ENCODE assay signal across 8 mouse cellular contexts in genomic region chr17:84790043-84790442, GRCm38 (mm10). TPM values are rescaled to one million over a fixed set of nuclear protein-coding genes. Genes with fewer than 3 reads are reported as not detected.
DNase-seq lines count a peak whose midpoint lies in the region; ATAC-seq lines count a peak whose summit lies in the region.

No protein-coding gene starts in this region.

- ATAC-seq in heart, embryonic 16.5 days (replicated peaks; ENCODE audit: extremely low read depth, insufficient read depth, low FRiP score) = no peak; the same call in 1 of the 2 replicates
- ATAC-seq in liver, embryonic 12.5 days = peak; percentile 3
- peak; percentile 4; the same call in 1 of the 2 replicates for ATAC-seq in neural tube, embryonic 15.5 days (ENCODE audit: low FRiP score)

- H3K9me3 ChIP-seq in heart, embryonic 16.5 days (replicated peaks; ENCODE audit: control insufficient read depth, low read length) = no peaks in the 10 kb centered on the region
- H3K9me3 ChIP-seq in liver, embryonic 12.5 days (replicated peaks) = no peaks in the 10 kb centered on the region
- no peaks in the 10 kb centered on the region for H3K9me3 ChIP-seq in neural tube, embryonic 15.5 days (replicated peaks)

- no peaks in the 10 kb centered on the region for H3K36me3 ChIP-seq in heart, embryonic 16.5 days (ENCODE audit: control insufficient read depth, insufficient read depth)
- peaks cover 45% of the 10 kb centered on the region for H3K36me3 ChIP-seq in liver, embryonic 12.5 days
- 0 out of 2 replicates have a peak, but pooled peaks cover 4% of the 10 kb centered on the region for H3K36me3 ChIP-seq in neural tube, embryonic 15.5 days

- peaks cover 18% of the 10 kb centered on the region for H3K4me1 ChIP-seq in heart, embryonic 16.5 days (ENCODE audit: control insufficient read depth, insufficient read depth, low read length)
- peaks cover 55% of the 10 kb centered on the region for H3K4me1 ChIP-seq in liver, embryonic 12.5 days
- H3K4me1 ChIP-seq in neural tube, embryonic 15.5 days = peaks cover 32% of the 10 kb centered on the region

- H3K9ac ChIP-seq in heart, embryonic 16.5 days (ENCODE audit: low read length) = peak overlapping the region; percentile 93
- H3K9ac ChIP-seq in liver, embryonic 12.5 days = peak overlapping the region; percentile 87
- H3K9ac ChIP-seq in neural tube, embryonic 15.5 days (replicated peaks) = peak overlapping the region; percentile 96

- no peaks in the 10 kb centered on the region for H3K27me3 ChIP-seq in heart, embryonic 16.5 days (ENCODE audit: control insufficient read depth, insufficient read depth, low read length)
- no peaks in the 10 kb centered on the region for H3K27me3 ChIP-seq in liver, embryonic 12.5 days (replicated peaks)
- H3K27me3 ChIP-seq in neural tube, embryonic 15.5 days (replicated peaks) = no peaks in the 10 kb centered on the region

- WGBS in heart, embryonic 16.5 days = under 1% methylated on average over 22 of the region's 22 CpGs
- 0% methylated on average over 22 of the region's 22 CpGs for WGBS in liver, embryonic 12.5 days (ENCODE audit: insufficient replicate concordance)
- WGBS in neural tube, embryonic 15.5 days = under 1% methylated on average over 22 of the region's 22 CpGs

- H3K4me2 ChIP-seq in heart, embryonic 16.5 days (ENCODE audit: low read depth, low read length) = peak overlapping the region; percentile 93
- peak overlapping the region; percentile 74 for H3K4me2 ChIP-seq in liver, embryonic 12.5 days
- H3K4me2 ChIP-seq in neural tube, embryonic 15.5 days = peak overlapping the region; percentile 89

- DNase-seq in embryo, embryonic 10.5 days (ENCODE audit: low spot score) = peak; percentile 13
- no peak for DNase-seq in embryo, embryonic 10 days (ENCODE audit: low spot score)
- peak; percentile 25 to 38 for DNase-seq in spleen, postnatal 36 days (ENCODE audit: low spot score in 2 of 2)
- no peak for DNase-seq in spleen, postnatal 4 days (ENCODE audit: low spot score in 2 of 2)
- DNase-seq in frontal cortex, adult 2 months (ENCODE audit: extremely low spot score in 1 of 2, low spot score in 1 of 2) = no peak

- H3K4me3 ChIP-seq in heart, embryonic 16.5 days (ENCODE audit: low read length) = peak overlapping the region; percentile 98
- H3K4me3 ChIP-seq in liver, embryonic 12.5 days = peak overlapping the region; percentile 96
- peak overlapping the region; percentile 100 for H3K4me3 ChIP-seq in neural tube, embryonic 15.5 days (replicated peaks)

- H3K27ac ChIP-seq in heart, embryonic 16.5 days (ENCODE audit: low read length) = peak overlapping the region; percentile 73
- peak overlapping the region; percentile 87 for H3K27ac ChIP-seq in liver, embryonic 12.5 days
- peak overlapping the region; percentile 89 for H3K27ac ChIP-seq in neural tube, embryonic 15.5 days (replicated peaks)

RNA-seq across cellular contexts. Expression of gene Lrpprc, which starts 0.5 kb away (rescaled TPM):
- polyA plus RNA-seq in heart, embryonic 16.5 days (2015; fragmentation: Nextera tagmentation; extraction: Ambion mirVana) = 68.9 and 77.2 TPM in 2 replicates
- polyA plus RNA-seq in liver, embryonic 12.5 days (2016; fragmentation: Nextera tagmentation; extraction: Ambion mirVana) = 64.9 and 68.2 TPM in 2 replicates
- polyA plus RNA-seq in neural tube, embryonic 15.5 days (2015; fragmentation: Nextera tagmentation; extraction: Ambion mirVana) = 46.5 and 47.2 TPM in 2 replicates
- polyA plus RNA-seq in frontal cortex, adult 2 months (2012; rRNA removed) = 31.8 and 35.5 TPM in 2 replicates

Comparison
In these comparisons a context has a peak if more than half of its experiments do, and no peak if none do; other contexts are left out.
1. DNase-seq: peak in embryo, embryonic 10.5 days (single experiment) and spleen, postnatal 36 days (2 of 2); none in embryo, embryonic 10 days (single experiment), spleen, postnatal 4 days (0 of 2) and frontal cortex, adult 2 months (0 of 2).
2. Peak in every context shown above with its lines, with median percentiles within 50 percentile points of each other: H3K27ac ChIP-seq, H3K4me2 ChIP-seq, H3K4me3 ChIP-seq and H3K9ac ChIP-seq.